Mouse (Mus musculus): ENCODE results near the gene Gstt4. TPM values are rescaled to one million over a fixed set of nuclear protein-coding genes. Genes with fewer than 3 reads are reported as not detected.
"Not testable (repeated sequence)": the region's sequence is repeated elsewhere in the genome, so short reads cannot be mapped to it uniquely, and the experiment has no call there.

The Gstt4 gene
- polyA plus RNA-seq, 1 experiment from 2014 or later = not detected

GRCm38 (mm10) chr10:75853452-75853851, 31.1 kb upstream of the Gstt4 start:
- no peak overlapping the region for H3K4me3 ChIP-seq
- no peak overlapping the region for H3K27ac ChIP-seq
- WGBS = 30% methylated on average over 10 of the region's 10 CpGs
- H3K9me3 ChIP-seq = no peaks in the 10 kb centered on the region
- no peaks in the 10 kb centered on the region for H3K27me3 ChIP-seq
- no peak overlapping the region for H3K4me2 ChIP-seq (replicated peaks)
- no peak; the same call in 1 of the 2 replicates for ATAC-seq (ENCODE audit: insufficient number of reproducible peaks, insufficient read depth, low FRiP score, low TSS enrichment)
- H3K9ac ChIP-seq = no peak overlapping the region
- H3K36me3 ChIP-seq = peaks cover 16% of the 10 kb centered on the region
- peaks cover 13% of the 10 kb centered on the region for H3K4me1 ChIP-seq

- Histone ChIP-seq H3K27me3 (no peaks in the 10 kb centered on the region), H3K4me2 (replicated peaks) (no peak overlapping the region), H3K36me3 (peaks cover 9% of the 10 kb centered on the region), H3K4me1 (peaks cover 10% of the 10 kb centered on the region; the same call in 1 of the 2 replicates), H3K9me3 (no peaks in the 10 kb centered on the region), H3K4me3 (no peak overlapping the region), H3K9ac (no peak overlapping the region), H3K27ac (no peak overlapping the region)
- no peak for ATAC-seq (ENCODE audit: insufficient number of reproducible peaks, insufficient read depth, low FRiP score, low TSS enrichment)
- 93% methylated on average over 12 of the region's 12 CpGs for WGBS
Measured at GRCm38 (mm10) chr10:75852539-75853125, 30.3 kb upstream of the Gstt4 start.

GRCm38 (mm10) chr10:75851681-75852080, 29.3 kb upstream of the Gstt4 start:
- H3K4me2 ChIP-seq (replicated peaks) = no peak overlapping the region
- H3K36me3 ChIP-seq = no peaks in the 10 kb centered on the region
- no peak overlapping the region for H3K9ac ChIP-seq
- 35% methylated on average over 3 of the region's 3 CpGs for WGBS
- no peak overlapping the region for H3K27ac ChIP-seq
- ATAC-seq (ENCODE audit: insufficient number of reproducible peaks, insufficient read depth, low FRiP score, low TSS enrichment) = no peak
- H3K9me3 ChIP-seq = no peaks in the 10 kb centered on the region
- H3K4me3 ChIP-seq = no peak overlapping the region
- peaks cover 10% of the 10 kb centered on the region; the same call in 1 of the 2 replicates for H3K4me1 ChIP-seq
- no peaks in the 10 kb centered on the region for H3K27me3 ChIP-seq

GRCm38 (mm10) chr10:75851076-75851475, 28.7 kb upstream of the Gstt4 start:
- no peak for ATAC-seq (ENCODE audit: insufficient number of reproducible peaks, insufficient read depth, low FRiP score, low TSS enrichment)
- Histone ChIP-seq H3K4me3 (no peak overlapping the region), H3K27ac (no peak overlapping the region)

GRCm38 (mm10) chr10:75848382-75848781, 26.0 kb upstream of the Gstt4 start:
- ATAC-seq (ENCODE audit: insufficient number of reproducible peaks, insufficient read depth, low FRiP score, low TSS enrichment) = no peak
- Histone ChIP-seq H3K4me2 (replicated peaks) (no peak overlapping the region), H3K4me1 (peaks cover 10% of the 10 kb centered on the region; the same call in 1 of the 2 replicates), H3K9ac (no peak overlapping the region), H3K9me3 (no peaks in the 10 kb centered on the region), H3K27ac (no peak overlapping the region), H3K4me3 (no peak overlapping the region), H3K27me3 (no peaks in the 10 kb centered on the region), H3K36me3 (no peaks in the 10 kb centered on the region)
- 34% methylated on average over 3 of the region's 3 CpGs for WGBS

More at GRCm38 (mm10) chr10:75851076-75851475, 28.7 kb upstream of the Gstt4 start:
- Histone ChIP-seq H3K4me2 (replicated peaks) (no peak overlapping the region), H3K9me3 (no peaks in the 10 kb centered on the region), H3K36me3 (no peaks in the 10 kb centered on the region), H3K27me3 (no peaks in the 10 kb centered on the region), H3K4me1 (peaks cover 10% of the 10 kb centered on the region; the same call in 1 of the 2 replicates), H3K9ac (0 out of 2 replicates have a peak overlapping the region, but pooled peaks have one; percentile 36)
- 5% methylated on average over 6 of the region's 6 CpGs for WGBS

- Histone ChIP-seq H3K9me3 (no peaks in the 10 kb centered on the region), H3K4me1 (no peaks in the 10 kb centered on the region), H3K4me2 (replicated peaks) (no peak overlapping the region), H3K36me3 (no peaks in the 10 kb centered on the region), H3K27me3 (no peaks in the 10 kb centered on the region), H3K4me3 (no peak overlapping the region), H3K9ac (no peak overlapping the region), H3K27ac (no peak overlapping the region)
- WGBS = 84% methylated on average over 6 of the region's 6 CpGs
- ATAC-seq (ENCODE audit: insufficient number of reproducible peaks, insufficient read depth, low FRiP score, low TSS enrichment) = no peak
Measured at GRCm38 (mm10) chr10:75845306-75845930, 23.1 kb upstream of the Gstt4 start.

- Histone ChIP-seq H3K9me3 (no peaks in the 10 kb centered on the region), H3K27me3 (no peaks in the 10 kb centered on the region), H3K4me2 (replicated peaks) (no peak overlapping the region), H3K4me3 (no peak overlapping the region), H3K27ac (no peak overlapping the region), H3K36me3 (no peaks in the 10 kb centered on the region), H3K4me1 (no peaks in the 10 kb centered on the region), H3K9ac (no peak overlapping the region)
- ATAC-seq (ENCODE audit: insufficient number of reproducible peaks, insufficient read depth, low FRiP score, low TSS enrichment) = no peak
- 85% methylated on average over 1 of the region's 1 CpGs for WGBS
Measured at GRCm38 (mm10) chr10:75844800-75845199, 22.5 kb upstream of the Gstt4 start.

GRCm38 (mm10) chr10:75843898-75844297, 21.6 kb upstream of the Gstt4 start:
- not testable (repeated sequence) for H3K9ac ChIP-seq
- 84% methylated on average over 6 of the region's 6 CpGs for WGBS

GRCm38 (mm10) chr10:75839092-75839491, 16.7 kb upstream of the Gstt4 start:
- H3K27me3 ChIP-seq = 0 out of 2 replicates have a peak, but pooled peaks cover 4% of the 10 kb centered on the region
- H3K4me1 ChIP-seq = peaks cover 21% of the 10 kb centered on the region; the same call in 1 of the 2 replicates
- no peak overlapping the region for H3K9ac ChIP-seq
- H3K4me2 ChIP-seq (replicated peaks) = no peak overlapping the region
- no peaks in the 10 kb centered on the region for H3K36me3 ChIP-seq
- H3K27ac ChIP-seq = no peak overlapping the region
- ATAC-seq (ENCODE audit: insufficient number of reproducible peaks, insufficient read depth, low FRiP score, low TSS enrichment) = no peak
- WGBS = 87% methylated on average over 10 of the region's 10 CpGs
- no peak overlapping the region for H3K4me3 ChIP-seq
- no peaks in the 10 kb centered on the region for H3K9me3 ChIP-seq

More at GRCm38 (mm10) chr10:75843898-75844297, 21.6 kb upstream of the Gstt4 start:
- H3K4me3 ChIP-seq; H3K9me3 ChIP-seq; H3K36me3 ChIP-seq; H3K4me2 ChIP-seq (replicated peaks); H3K4me1 ChIP-seq; H3K27me3 ChIP-seq; H3K27ac ChIP-seq; ATAC-seq (ENCODE audit: insufficient number of reproducible peaks, insufficient read depth, low FRiP score, low TSS enrichment): not testable (repeated sequence)

GRCm38 (mm10) chr10:75837248-75837759, 15.0 kb upstream of the Gstt4 start, which contains the start of gene Gstt2:
Gene Gstt2, minus strand, starts transcription at chr10:75837424.
- H3K9me3 ChIP-seq = no peaks in the 10 kb centered on the region
- peak within 1 kb of the TSS; percentile 70 for H3K4me2 ChIP-seq (replicated peaks)
- H3K36me3 ChIP-seq = no peaks in the 10 kb centered on the region
- H3K27me3 ChIP-seq = peaks cover 15% of the 10 kb centered on the region; the same call in 1 of the 2 replicates
- H3K27ac ChIP-seq = peak within 1 kb of the TSS; percentile 88
- H3K9ac ChIP-seq = peak within 1 kb of the TSS; percentile 50
- H3K4me3 ChIP-seq = peak within 1 kb of the TSS; percentile 41
- peaks cover 27% of the 10 kb centered on the region; the same call in 1 of the 2 replicates for H3K4me1 ChIP-seq
- ATAC-seq (ENCODE audit: insufficient number of reproducible peaks, insufficient read depth, low FRiP score, low TSS enrichment) = peak; percentile 84
- WGBS = 0% methylated on average over 21 of the region's 21 CpGs

- WGBS = 25% methylated on average over 10 of the region's 10 CpGs
- Histone ChIP-seq H3K9me3 (no peaks in the 10 kb centered on the region), H3K4me3 (peak overlapping the region; percentile 26), H3K4me2 (replicated peaks) (peak overlapping the region; percentile 66), H3K27ac (no peak overlapping the region), H3K36me3 (no peaks in the 10 kb centered on the region), H3K27me3 (peaks cover 16% of the 10 kb centered on the region; the same call in 1 of the 2 replicates), H3K4me1 (peaks cover 27% of the 10 kb centered on the region; the same call in 1 of the 2 replicates), H3K9ac (no peak overlapping the region)
- no peak for ATAC-seq (ENCODE audit: insufficient number of reproducible peaks, insufficient read depth, low FRiP score, low TSS enrichment)
Measured at GRCm38 (mm10) chr10:75835761-75836531, 13.6 kb upstream of the Gstt4 start.

Data from embryonic facial prominence, embryonic 12.5 days (tissue).